Mouse (Mus musculus) left cerebral cortex, postnatal 36 days (tissue): ENCODE data around the gene Gpr101. TPM values are rescaled to one million over a fixed set of nuclear protein-coding genes. Genes with fewer than 3 reads are reported as not detected.

ENCODE experiments used
- DNase-seq, 2 experiments: peaks; one replicate each; pipeline ENCODE4 v3.0.0; 2021 to 2022; ENCODE audit warnings: low spot score in 2 of 2, mixed read lengths in 1 of 2
- intact Hi-C: fragments of 180-260 bp; cut with DNase I; formaldehyde crosslinking; loops from one replicate; pipeline ENCODE4 v1.15.1; 2025
- total RNA-seq, 2 experiments: library from RNA; stranded (reverse); gene quantifications; 2 replicates each; pipeline ENCODE4 v1.2.3; 2021

Gpr101 gene
- total RNA-seq: 1 to 10 TPM; 1.3 to 3.3 TPM

- intact Hi-C loops: no loop called here
- peak in 1 of 2 experiments; percentile 7 for DNase-seq
These were observed at the start of gene Gpr101 for GRCm38 (mm10) chrX:57503634-57504033. TSS of gene Gpr101 (minus strand) at chrX:57503757.

GRCm38 (mm10) chrX:57521117-57522095, 17.8 kb upstream of the Gpr101 start:
- no peak for DNase-seq
- intact Hi-C loops: no loop called here

- intact Hi-C loops: no loop called here
These were observed 2.7 kb upstream of the Gpr101 start for GRCm38 (mm10) chrX:57506247-57506646.

More at GRCm38 (mm10) chrX:57506247-57506646, 2.7 kb upstream of the Gpr101 start:
- DNase-seq: no peak

Other genes with a start within 250 kb of the Gpr101 start
- gene Arhgef6, start 165.0 kb downstream of the Gpr101 start, total RNA-seq: 10 to 100 TPM; 11.4 to 14.7 TPM
- gene Rbmx, start 110.7 kb downstream of the Gpr101 start, total RNA-seq: 10 to 100 TPM; 45.6 to 54.9 TPM
- not detected for gene Gm364, start 94.6 kb downstream of the Gpr101 start, total RNA-seq